Mouse (Mus musculus): ENCODE data around the gene Krtap27-1. TPM values are rescaled to one million over a fixed set of nuclear protein-coding genes. Genes with fewer than 3 reads are reported as not detected.

Krtap27-1 gene
- total RNA-seq, 1 experiment = not detected

GRCm38 (mm10) chr16:88707496-88708012 lies 36.1 kb upstream of the Krtap27-1 start, which contains the start of gene 2310061N02Rik:
2310061N02Rik (minus strand) TSS chr16:88707962.
- H3K4me1 ChIP-seq (ENCODE audit: control insufficient read depth in 2 of 2, insufficient read depth in 2 of 2, low read length in 2 of 2, poor library complexity in 1 of 2) = no peaks in the 10 kb centered on the region
- no peak within 1 kb of the TSS for H3K9ac ChIP-seq (ENCODE audit: insufficient read depth, low read depth, low read length, poor library complexity, severe bottlenecking)
- H3K27ac ChIP-seq (ENCODE audit: insufficient read depth, low read depth, low read length, poor library complexity, severe bottlenecking) = no peak within 1 kb of the TSS
- H3K9me3 ChIP-seq (ENCODE audit: control insufficient read depth, insufficient read depth, low read depth, low read length) = no peaks in the 10 kb centered on the region
- in situ Hi-C loops (cut with MboI; ENCODE audit: low sequenced_read_pairs in 2 of 2, unreplicated experiment in 2 of 2) = no loop called here
- no peak for TF ChIP-seq ZNF384 (IDR thresholded peaks at IDR 0.05; ENCODE audit: low read depth, low read length)
- no peak for TF ChIP-seq ZC3H11A (IDR thresholded peaks at IDR 0.05; ENCODE audit: borderline replicate concordance, low read depth, low read length)
- no peak for TF ChIP-seq MAFK (IDR thresholded peaks at IDR 0.05; ENCODE audit: insufficient read depth, low read depth, low read length)
- no peak for TF ChIP-seq HCFC1 (IDR thresholded peaks at IDR 0.05; ENCODE audit: borderline replicate concordance, insufficient read depth, low read length)
- no peak for TF ChIP-seq CHD2 (IDR thresholded peaks at IDR 0.05; ENCODE audit: low read depth, low read length)
- no peaks in the 10 kb centered on the region for H3K36me3 ChIP-seq (ENCODE audit: control insufficient read depth, insufficient read depth, low read length, poor library complexity, severe bottlenecking)
- no peak for DNase-seq (ENCODE audit: low read depth, low spot score)
- no peak within 1 kb of the TSS for H3K4me3 ChIP-seq (ENCODE audit: insufficient read depth in 1 of 2, low read depth in 1 of 2, low read length in 2 of 2, poor library complexity in 1 of 2, severe bottlenecking in 1 of 2)

DNA sequence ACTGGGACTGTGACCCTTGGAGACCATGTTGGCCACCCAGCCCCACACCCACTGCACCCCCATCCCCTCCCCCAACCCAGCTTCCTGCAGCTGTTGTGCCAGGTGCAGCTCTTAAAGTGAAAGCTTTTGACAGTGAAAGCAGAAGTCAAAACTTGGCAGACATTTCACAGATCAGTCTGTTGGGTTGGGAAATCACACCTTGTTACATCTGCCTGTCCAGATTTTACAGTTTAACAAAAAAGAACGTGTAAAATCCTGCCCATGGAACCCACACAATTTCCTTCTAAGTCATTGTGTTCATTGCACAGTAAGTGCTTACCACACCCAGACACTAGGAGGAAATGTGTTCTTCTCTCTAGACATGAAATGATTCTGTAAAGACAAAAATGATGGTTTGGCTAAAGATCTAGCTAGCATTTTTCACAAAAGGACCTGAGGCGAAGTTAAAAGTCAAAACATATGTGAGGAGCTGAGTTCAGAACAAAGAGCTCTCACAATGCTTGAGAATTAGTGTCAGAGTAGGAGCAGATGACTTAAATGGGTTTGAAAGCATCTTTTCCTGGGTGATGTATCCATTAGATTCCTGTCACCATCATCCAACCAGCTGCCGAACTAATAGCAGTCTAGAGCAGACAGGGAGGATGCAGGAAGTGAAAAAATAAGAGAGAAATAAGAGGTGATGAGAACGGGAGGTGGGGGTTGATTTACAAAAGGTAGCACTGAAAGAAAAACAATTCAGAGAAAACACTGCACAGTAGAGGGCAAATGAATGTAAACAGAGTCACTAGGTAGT lies 29.8 kb upstream of the Krtap27-1 start:
- DNase-seq (ENCODE audit: low read depth, low spot score) = no peak
- in situ Hi-C loops (cut with MboI; ENCODE audit: low sequenced_read_pairs in 2 of 2, unreplicated experiment in 2 of 2) = no loop called here
- no peak for TF ChIP-seq ZNF384 (IDR thresholded peaks at IDR 0.05; ENCODE audit: low read depth, low read length)
- no peak for TF ChIP-seq ZC3H11A (IDR thresholded peaks at IDR 0.05; ENCODE audit: borderline replicate concordance, low read depth, low read length)
- no peak for TF ChIP-seq MAFK (IDR thresholded peaks at IDR 0.05; ENCODE audit: insufficient read depth, low read depth, low read length)
- TF ChIP-seq HCFC1 (IDR thresholded peaks at IDR 0.05; ENCODE audit: borderline replicate concordance, insufficient read depth, low read length) = no peak
- Histone ChIP-seq H3K27ac (ENCODE audit: insufficient read depth, low read depth, low read length, poor library complexity, severe bottlenecking) (no peak overlapping the region), H3K4me3 (ENCODE audit: insufficient read depth in 1 of 2, low read depth in 1 of 2, low read length in 2 of 2, poor library complexity in 1 of 2, severe bottlenecking in 1 of 2) (no peak overlapping the region), H3K9ac (ENCODE audit: insufficient read depth, low read depth, low read length, poor library complexity, severe bottlenecking) (no peak overlapping the region), H3K9me3 (ENCODE audit: control insufficient read depth, insufficient read depth, low read depth, low read length) (no peaks in the 10 kb centered on the region), H3K36me3 (ENCODE audit: control insufficient read depth, insufficient read depth, low read length, poor library complexity, severe bottlenecking) (no peaks in the 10 kb centered on the region), H3K4me1 (ENCODE audit: control insufficient read depth in 2 of 2, insufficient read depth in 2 of 2, low read length in 2 of 2, poor library complexity in 1 of 2) (no peaks in the 10 kb centered on the region)

DNA sequence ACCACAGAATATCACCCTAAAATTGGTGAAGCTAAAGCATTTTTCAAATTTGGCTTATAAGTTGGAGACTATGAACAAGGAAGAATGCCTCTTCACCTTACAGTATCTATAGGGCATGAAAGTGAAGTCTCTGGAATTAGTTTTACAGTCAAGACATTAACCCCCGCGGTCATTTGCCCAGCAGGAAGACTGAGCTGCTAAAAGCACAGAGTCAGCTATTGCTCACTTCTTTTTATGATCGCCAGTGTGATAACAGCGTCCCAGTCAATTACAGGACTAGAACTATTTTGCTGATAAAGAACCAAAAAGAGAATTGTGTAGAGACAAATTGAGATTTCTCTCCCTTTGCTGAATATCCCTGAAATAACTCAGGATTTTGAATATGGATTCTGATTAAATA lies 24.8 kb upstream of the Krtap27-1 start:
- no peaks in the 10 kb centered on the region for H3K36me3 ChIP-seq (ENCODE audit: control insufficient read depth, insufficient read depth, low read length, poor library complexity, severe bottlenecking)
- TF ChIP-seq ZNF384 (IDR thresholded peaks at IDR 0.05; ENCODE audit: low read depth, low read length) (no peak), CHD2 (IDR thresholded peaks at IDR 0.05; ENCODE audit: low read depth, low read length) (no peak), MAFK (IDR thresholded peaks at IDR 0.05; ENCODE audit: insufficient read depth, low read depth, low read length) (no peak)
- H3K9me3 ChIP-seq (ENCODE audit: control insufficient read depth, insufficient read depth, low read depth, low read length) = no peaks in the 10 kb centered on the region
- in situ Hi-C loops (cut with MboI; ENCODE audit: low sequenced_read_pairs in 2 of 2, unreplicated experiment in 2 of 2) = no loop called here
- H3K4me3 ChIP-seq (ENCODE audit: insufficient read depth in 1 of 2, low read depth in 1 of 2, low read length in 2 of 2, poor library complexity in 1 of 2, severe bottlenecking in 1 of 2) = no peak overlapping the region
- H3K9ac ChIP-seq (ENCODE audit: insufficient read depth, low read depth, low read length, poor library complexity, severe bottlenecking) = no peak overlapping the region
- no peak for DNase-seq (ENCODE audit: low read depth, low spot score)
- H3K27ac ChIP-seq (ENCODE audit: insufficient read depth, low read depth, low read length, poor library complexity, severe bottlenecking) = no peak overlapping the region
- H3K4me1 ChIP-seq (ENCODE audit: control insufficient read depth in 2 of 2, insufficient read depth in 2 of 2, low read length in 2 of 2, poor library complexity in 1 of 2) = no peaks in the 10 kb centered on the region

GRCm38 (mm10) chr16:88681282-88681681 lies 9.8 kb upstream of the Krtap27-1 start:
- no peak overlapping the region for H3K4me3 ChIP-seq (ENCODE audit: insufficient read depth in 1 of 2, low read depth in 1 of 2, low read length in 2 of 2, poor library complexity in 1 of 2, severe bottlenecking in 1 of 2)
- H3K4me1 ChIP-seq (ENCODE audit: control insufficient read depth in 2 of 2, insufficient read depth in 2 of 2, low read length in 2 of 2, poor library complexity in 1 of 2) = no peaks in the 10 kb centered on the region
- H3K9ac ChIP-seq (ENCODE audit: insufficient read depth, low read depth, low read length, poor library complexity, severe bottlenecking) = no peak overlapping the region
- no peak for DNase-seq (ENCODE audit: low read depth, low spot score)
- no peaks in the 10 kb centered on the region for H3K9me3 ChIP-seq (ENCODE audit: control insufficient read depth, insufficient read depth, low read depth, low read length)
- H3K36me3 ChIP-seq (ENCODE audit: control insufficient read depth, insufficient read depth, low read length, poor library complexity, severe bottlenecking) = no peaks in the 10 kb centered on the region
- TF ChIP-seq ZC3H11A (IDR thresholded peaks at IDR 0.05; ENCODE audit: borderline replicate concordance, low read depth, low read length) = no peak
- no peak for TF ChIP-seq HCFC1 (IDR thresholded peaks at IDR 0.05; ENCODE audit: borderline replicate concordance, insufficient read depth, low read length)
- no peak for TF ChIP-seq ZNF384 (IDR thresholded peaks at IDR 0.05; ENCODE audit: low read depth, low read length)
- no peak for TF ChIP-seq CHD2 (IDR thresholded peaks at IDR 0.05; ENCODE audit: low read depth, low read length)
- TF ChIP-seq MAFK (IDR thresholded peaks at IDR 0.05; ENCODE audit: insufficient read depth, low read depth, low read length) = no peak
- H3K27ac ChIP-seq (ENCODE audit: insufficient read depth, low read depth, low read length, poor library complexity, severe bottlenecking) = no peak overlapping the region
- in situ Hi-C loops (cut with MboI; ENCODE audit: low sequenced_read_pairs in 2 of 2, unreplicated experiment in 2 of 2) = no loop called here

All from ES-E14 (cell line).